Mouse (Mus musculus) T-helper 1 cell (primary cell): ENCODE measurements around the gene Atg4a.

Source experiments
- in situ Hi-C: fragments of 300-600 bp; cut with MboI, MseI; formaldehyde crosslinking; loops from one replicate; pipeline ENCODE4 v1.15.1; 2025; ENCODE audit warnings: high pct_unique_total_duplicates

Gene Atg4a

DNA sequence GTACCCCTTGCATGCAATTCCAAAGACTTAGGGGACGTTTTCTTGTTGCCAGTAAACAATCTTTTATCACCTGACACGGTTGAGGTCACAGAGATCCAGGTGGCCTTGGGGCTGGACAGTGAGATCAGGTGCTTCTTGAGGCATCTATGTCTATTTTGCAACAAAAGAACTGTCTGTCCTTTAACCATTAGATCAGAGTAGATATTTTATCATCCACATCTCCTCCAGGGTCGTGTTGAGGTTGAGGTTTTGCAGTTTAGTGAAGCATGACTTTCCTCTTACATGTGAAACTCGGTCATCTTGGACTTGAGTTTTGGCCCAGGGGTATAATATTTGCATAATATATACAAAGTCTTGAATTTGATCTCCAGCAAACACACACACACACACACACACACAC lies 200.9 kb downstream of the Atg4a start:
- in situ Hi-C loops = loop anchor here (5.0 to 25.0 kb wide), 4 partner anchors 160 to 1163 kb away; partner anchors contain the start of gene Rbm41

DNA sequence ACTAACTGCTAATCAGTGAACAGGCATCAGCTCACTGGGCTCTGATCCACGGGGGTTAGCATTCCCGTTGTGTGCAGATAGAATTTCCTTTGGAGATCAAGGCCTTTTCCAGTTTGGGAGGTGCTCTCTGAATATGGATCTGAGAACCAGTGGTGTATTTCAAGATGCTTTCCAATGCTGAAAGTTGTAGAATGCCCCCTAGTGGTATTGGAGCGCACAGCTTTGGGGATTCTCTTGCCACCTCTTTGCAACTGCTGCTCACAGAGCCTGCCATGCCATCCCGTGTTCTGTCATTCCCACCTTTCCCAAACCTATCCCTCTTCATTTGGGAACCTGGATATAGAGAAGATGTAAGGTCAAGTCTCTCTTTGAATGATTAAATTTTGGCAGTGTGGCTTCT lies 201.5 kb downstream of the Atg4a start:
- in situ Hi-C loops = loop anchor here (5.0 to 25.0 kb wide), 4 partner anchors 161 to 1163 kb away; partner anchors contain the start of gene Rbm41

DNA sequence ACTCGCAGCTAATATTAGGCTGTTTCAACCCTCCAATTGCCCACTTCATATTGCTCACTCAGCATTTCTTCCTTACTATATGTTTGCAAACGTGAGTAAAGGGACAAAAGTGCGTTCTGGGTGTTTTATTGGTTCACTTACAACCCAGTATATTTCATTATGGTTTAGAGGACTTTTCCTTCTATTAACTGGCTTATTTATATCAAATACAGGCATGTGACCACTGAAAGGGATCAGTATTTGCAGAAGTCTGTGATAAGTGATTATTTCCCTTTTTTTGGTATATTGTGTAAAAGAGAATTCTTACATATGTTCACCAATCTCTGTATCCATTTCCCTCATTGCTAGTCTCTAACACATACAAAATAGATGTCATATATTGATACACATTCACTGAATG lies 203.7 kb downstream of the Atg4a start:
- in situ Hi-C loops = loop anchor here (10.0 to 25.0 kb wide), 3 partner anchors 298 to 1396 kb away; no protein-coding TSS in a partner anchor

DNA sequence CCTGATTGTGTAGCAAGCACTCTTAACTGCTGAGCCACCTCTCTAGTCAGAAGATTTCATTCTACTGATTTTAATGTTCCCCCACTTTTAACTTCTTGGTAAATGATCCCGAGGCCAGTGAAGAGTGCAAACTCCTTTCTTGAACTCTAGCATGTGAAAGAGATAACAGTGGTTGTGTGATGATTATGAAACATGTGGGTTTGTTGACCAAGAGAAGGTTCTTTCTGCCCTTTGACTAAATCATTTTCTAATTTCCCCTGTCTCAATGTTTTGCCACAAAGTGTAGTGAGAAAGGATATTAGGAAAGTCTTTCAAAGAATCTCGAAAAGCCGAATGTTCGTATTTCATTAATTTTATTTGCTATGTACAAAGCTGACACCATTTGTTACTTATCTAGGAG lies 208.4 kb downstream of the Atg4a start:
- in situ Hi-C loops = loop anchor here (10.0 to 25.0 kb wide), 3 partner anchors 303 to 1400 kb away; no protein-coding TSS in a partner anchor

DNA sequence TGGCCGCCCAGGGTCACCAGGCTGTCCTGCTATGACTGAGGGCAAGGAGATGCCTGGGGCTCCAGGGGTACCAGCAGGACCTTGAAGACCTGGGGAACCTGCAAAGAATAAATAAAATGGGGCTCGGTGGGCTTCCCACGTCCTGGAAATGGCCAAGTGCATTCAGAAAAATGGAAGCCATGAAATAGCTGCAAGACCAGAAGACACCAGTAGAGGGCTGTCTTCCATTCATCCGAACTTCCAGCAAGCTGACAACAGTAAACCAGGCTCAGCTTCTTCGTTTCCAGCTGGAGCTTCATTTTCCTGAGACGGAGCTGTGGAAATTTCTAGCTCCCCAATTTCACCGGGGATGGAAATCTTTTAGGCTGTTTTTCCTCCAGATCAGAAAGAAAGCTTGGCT lies 218.6 kb downstream of the Atg4a start:
- in situ Hi-C loops = loop anchor here (10.0 kb wide), 1 partner anchor 861 kb away; no protein-coding TSS in a partner anchor

DNA sequence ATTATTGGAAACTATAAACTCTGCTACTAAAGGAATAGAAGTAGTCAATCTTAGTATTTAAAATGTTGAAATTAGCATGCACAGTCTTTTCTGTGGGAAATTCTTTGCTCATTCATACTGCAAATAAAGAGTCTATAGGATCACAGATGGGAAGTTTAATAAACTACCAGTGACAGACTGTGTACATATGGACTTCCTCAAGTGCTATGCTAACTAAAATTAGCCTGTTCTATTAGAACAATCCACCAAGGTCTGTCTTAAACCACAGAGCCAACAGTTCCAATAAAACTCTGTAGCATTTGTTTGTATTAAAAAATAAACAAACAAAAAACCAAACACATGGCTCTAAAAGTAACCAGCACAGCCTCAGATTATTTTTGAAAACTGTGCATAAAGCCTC lies 238.3 kb downstream of the Atg4a start:
- in situ Hi-C loops = no loop called here

DNA sequence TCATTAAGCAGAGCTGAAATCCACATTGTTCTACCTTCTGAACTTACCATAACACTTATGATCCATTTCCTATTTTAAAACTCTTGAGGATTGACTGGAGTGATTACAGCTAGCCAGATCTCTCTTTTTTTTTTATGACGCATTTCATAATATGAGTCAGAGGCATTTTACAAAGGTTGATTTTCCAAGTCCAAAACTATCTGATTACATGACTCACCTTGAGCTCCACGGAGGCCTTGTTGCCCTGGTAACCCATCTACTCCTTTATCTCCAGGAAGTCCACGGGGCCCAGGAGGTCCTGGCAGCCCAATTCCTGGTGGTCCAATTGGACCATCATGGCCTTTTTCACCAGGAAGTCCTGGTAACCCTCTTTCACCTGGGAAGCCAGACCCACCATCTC lies 242.3 kb downstream of the Atg4a start:
- in situ Hi-C loops = no loop called here

DNA sequence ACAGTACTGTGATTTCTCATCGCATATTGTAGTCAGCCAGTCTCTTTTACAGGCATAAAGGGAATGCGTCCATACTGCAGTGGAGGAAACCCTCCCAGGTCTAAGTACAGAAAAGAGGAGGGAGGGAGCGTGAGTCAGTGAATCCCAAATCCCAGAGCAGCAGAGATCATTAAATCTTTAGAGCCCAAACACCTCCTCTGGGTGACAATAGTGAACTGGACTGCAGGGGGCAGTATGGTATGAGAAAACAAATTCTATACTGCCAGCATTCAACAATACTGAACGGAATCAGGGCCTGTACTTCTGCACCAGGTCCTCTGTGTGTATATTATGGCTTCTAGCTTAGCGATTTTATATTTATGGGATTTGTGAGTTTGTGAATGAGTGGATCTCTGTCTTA lies 256.1 kb downstream of the Atg4a start:
- in situ Hi-C loops = loop anchor here (25.0 kb wide), 1 partner anchor 1099 kb away; the partner anchor contains the start of gene Kcne1l
